Mouse (Mus musculus) heart, adult 2 months (tissue): ENCODE data around the gene Ccdc127.

Source experiments
- CTCF ChIP-seq: fragments of 200-600 bp; IDR thresholded peaks from 2 replicates; pipeline ENCODE4 v1.8.1; 2022; ENCODE audit warnings: antibody characterized with exemption, mild to moderate bottlenecking, moderate library complexity
- EP300 ChIP-seq: fragments of 200-500 bp; IDR thresholded peaks from 2 replicates; pipeline ENCODE4 v1.6.1; 2011; ENCODE audit warnings: low read depth, low read length, control low read depth; ENCODE audit not compliant: insufficient read depth
- POLR2A ChIP-seq: fragments of 200-500 bp; IDR thresholded peaks from 2 replicates; pipeline ENCODE4 v1.6.1; 2011; ENCODE audit warnings: mild to moderate bottlenecking, low read depth, low read length, control low read depth; ENCODE audit not compliant: insufficient read depth

DNA sequence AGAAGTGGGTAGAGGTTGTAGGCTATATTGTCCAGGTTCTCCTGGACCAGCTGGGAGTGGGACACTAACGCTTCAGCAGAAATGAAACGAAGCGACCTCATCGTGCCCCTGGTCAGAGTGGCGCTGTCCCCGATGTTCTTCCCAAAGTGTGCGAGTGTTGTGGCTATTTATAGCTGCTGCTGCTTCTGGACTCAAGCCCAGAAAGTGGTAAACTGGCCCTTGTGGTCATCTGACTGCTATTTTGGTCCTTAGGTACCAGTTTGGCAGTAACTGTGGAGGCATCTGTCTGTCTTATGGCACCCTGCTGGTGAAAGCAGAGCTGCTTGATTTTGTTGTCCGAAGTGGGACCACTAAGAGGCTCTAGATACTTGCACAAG lies 13.7 kb downstream of the Ccdc127 start, which contains the start of gene Lrrc14b:
- peak; percentile 54 for TF ChIP-seq CTCF
- TF ChIP-seq EP300: peak; percentile 78
- peak; percentile 92 for TF ChIP-seq POLR2A
